Mouse (Mus musculus) kidney, adult 2 months (tissue): Measurements from ENCODE around the gene Ppp2r2c.

Experiments
- CTCF ChIP-seq: fragments of 200-500 bp; conservative IDR thresholded peaks from 2 replicates; pipeline ENCODE4 v1.5.1; 2011; ENCODE audit warnings: low read depth, mild to moderate bottlenecking, control low read depth, low read length, moderate library complexity, mixed read lengths; ENCODE audit not compliant: insufficient read depth, insufficient read length
- POLR2A ChIP-seq: fragments of 200-500 bp; IDR thresholded peaks from one replicate; pipeline ENCODE4 v1.6.1; 2011; ENCODE audit warnings: low read depth, low read length, control low read depth

GRCm38 (mm10) chr5:36893263-36893662 lies 24.9 kb downstream of the Ppp2r2c start:
- TF ChIP-seq CTCF: no peak
- no peak for TF ChIP-seq POLR2A
